Mouse (Mus musculus) brain, embryonic 14.5 days (tissue): ENCODE measurements at regions not wholly inside any gene's neighbourhood (a gene's known extent, or its start where the extent isn't known, plus 50 kb on each side); places are given as distances from the start of the nearest gene placed in this dataset.

Source experiments
- CTCF ChIP-seq: fragments of 200-500 bp; IDR thresholded peaks from 2 replicates; pipeline ENCODE4 v1.5.1; 2012; ENCODE audit warnings: inconsistent platforms, mild to moderate bottlenecking, moderate library complexity, borderline replicate concordance; ENCODE audit not compliant: insufficient read depth, insufficient read length; ENCODE audit errors: extremely low read depth
- POLR2A ChIP-seq: fragments of 200-500 bp; IDR thresholded peaks from 2 replicates; pipeline ENCODE4 v1.6.1; 2012; ENCODE audit warnings: mild to moderate bottlenecking, inconsistent platforms, borderline replicate concordance; ENCODE audit not compliant: poor library complexity, insufficient read depth, insufficient read length, severe bottlenecking; ENCODE audit errors: extremely low read depth

DNA sequence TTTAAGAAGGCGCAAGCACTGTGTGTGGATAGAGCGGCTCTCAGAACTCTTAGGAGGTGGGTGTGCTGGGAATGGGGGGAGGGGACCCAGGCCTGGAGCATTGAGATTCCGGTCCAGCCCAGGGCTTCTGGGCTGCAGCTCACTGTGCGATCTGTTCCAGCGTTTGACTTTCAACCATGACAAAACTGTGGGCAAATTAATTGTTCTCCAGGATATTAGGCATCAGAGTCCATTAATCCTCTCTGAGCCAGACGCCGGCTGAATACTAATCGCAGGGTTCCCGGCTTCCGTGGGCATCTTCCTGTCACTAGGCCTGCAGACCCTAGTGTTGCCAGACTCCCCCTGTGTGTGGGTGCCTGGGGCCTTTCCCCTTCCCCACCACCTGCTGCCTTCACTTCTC is 73.3 kb upstream of the Gm26897 start:
- TF ChIP-seq CTCF (no peak), POLR2A (no peak)
